Mouse (Mus musculus) intestine, embryonic 16.5 days (tissue): ENCODE measurements around the gene Gm10842. TPM values are rescaled to one million over a fixed set of nuclear protein-coding genes. Genes with fewer than 3 reads are reported as not detected.

Source experiments
- ATAC-seq: fragments of 200-750 bp; cut with Nextera tagmentation; 2 replicates; pipeline ENCODE4 v1.8.0; 2017; ENCODE audit warnings: moderate TSS enrichment, moderate library complexity
- H3K27ac ChIP-seq: fragments of 300-500 bp; sonication (generic); 2 replicates; pipeline ENCODE4 v1.5.1; 2014; ENCODE audit warnings: mild to moderate bottlenecking, low read length
- H3K27me3 ChIP-seq: fragments of 300-500 bp; sonication (generic); replicated peaks from 2 replicates; pipeline ENCODE4 v1.6.1; 2014; ENCODE audit warnings: low read length, control low read depth, mixed read lengths; ENCODE audit not compliant: control insufficient read depth, insufficient read depth
- H3K36me3 ChIP-seq: fragments of 300-500 bp; sonication (generic); 2 replicates; pipeline ENCODE4 v1.6.1; 2014; ENCODE audit warnings: low read length, control low read depth; ENCODE audit not compliant: control insufficient read depth, insufficient read depth
- H3K4me1 ChIP-seq: fragments of 300-500 bp; sonication (generic); 2 replicates; pipeline ENCODE4 v1.6.1; 2014; ENCODE audit warnings: low read length, control low read depth, mixed read lengths; ENCODE audit not compliant: control insufficient read depth, insufficient read depth
- H3K4me2 ChIP-seq: fragments of 300-500 bp; sonication (generic); 2 replicates; pipeline ENCODE4 v1.6.1; 2014; ENCODE audit warnings: low read depth, low read length, control low read depth
- H3K4me3 ChIP-seq: fragments of 300-500 bp; sonication (generic); 2 replicates; pipeline ENCODE4 v1.5.1; 2014; ENCODE audit warnings: mild to moderate bottlenecking, low read length
- H3K9ac ChIP-seq: fragments of 300-500 bp; sonication (generic); 2 replicates; pipeline ENCODE4 v1.6.1; 2014; ENCODE audit warnings: low read depth, low read length
- H3K9me3 ChIP-seq: fragments of 300-500 bp; sonication (generic); 2 replicates; pipeline ENCODE4 v1.6.1; 2016; ENCODE audit warnings: low read length, control low read depth; ENCODE audit not compliant: control insufficient read depth
- WGBS: fragments of 180-500 bp; shearing (Covaris S2); extraction: QIAGEN DNeasy Blood & Tissue Kit; methylation state at CpG from one replicate; pipeline ENCODE4 v1.1.7; 2014; 5-methylcytosine and 5-hydroxymethylcytosine counted together
- polyA plus RNA-seq: library from polyadenylated mRNA; unstranded; fragments of >200 nt; fragmentation: Nextera tagmentation; extraction: Ambion mirVana; gene quantifications from 2 replicates; pipeline ENCODE4 v1.2.1, GENCODE M21; 2015

The Gm10842 gene
- polyA plus RNA-seq, 1 experiment from 2014 or later = not detected

- ATAC-seq = no peak
- Histone ChIP-seq H3K9me3 (no peaks in the 10 kb centered on the region), H3K4me2 (no peak overlapping the region), H3K27me3 (no peaks in the 10 kb centered on the region), H3K27ac (no peak overlapping the region), H3K4me3 (no peak overlapping the region), H3K9ac (no peak overlapping the region), H3K36me3 (peaks cover 6% of the 10 kb centered on the region), H3K4me1 (peaks cover 11% of the 10 kb centered on the region)
- 94% methylated on average over 3 of the region's 3 CpGs for WGBS
Measured at GRCm38 (mm10) chr11:105184678-105185077, 38.0 kb downstream of the Gm10842 start.

- Histone ChIP-seq H3K4me1 (0 out of 2 replicates have a peak, but pooled peaks cover 3% of the 10 kb centered on the region), H3K27me3 (no peaks in the 10 kb centered on the region), H3K9me3 (no peaks in the 10 kb centered on the region), H3K4me3 (no peak overlapping the region), H3K27ac (no peak overlapping the region), H3K9ac (no peak overlapping the region), H3K36me3 (0 out of 2 replicates have a peak, but pooled peaks cover 3% of the 10 kb centered on the region), H3K4me2 (no peak overlapping the region)
- ATAC-seq = no peak
- WGBS = 92% methylated on average over 3 of the region's 3 CpGs
Measured at GRCm38 (mm10) chr11:105192186-105192585, 45.5 kb downstream of the Gm10842 start.

Other genes starting within 250 kb of the Gm10842 start
- 0.55 and 0.59 TPM in 2 replicates for gene Efcab3, start 83.3 kb upstream of the Gm10842 start, polyA plus RNA-seq
- gene Mettl2, start 20.5 kb upstream of the Gm10842 start, polyA plus RNA-seq = 31.3 and 34.2 TPM in 2 replicates
- 8.4 and 9.3 TPM in 2 replicates for gene Tlk2, start 31.9 kb downstream of the Gm10842 start, polyA plus RNA-seq
- gene Mrc2, start 145.8 kb downstream of the Gm10842 start, polyA plus RNA-seq = 6.8 and 6.9 TPM in 2 replicates